Mouse (Mus musculus): ENCODE data around the gene Olfr782.
"Not testable (repeated sequence)": the region's sequence is repeated elsewhere in the genome, so short reads cannot be mapped to it uniquely, and the experiment has no call there.

Gene Olfr782

DNA sequence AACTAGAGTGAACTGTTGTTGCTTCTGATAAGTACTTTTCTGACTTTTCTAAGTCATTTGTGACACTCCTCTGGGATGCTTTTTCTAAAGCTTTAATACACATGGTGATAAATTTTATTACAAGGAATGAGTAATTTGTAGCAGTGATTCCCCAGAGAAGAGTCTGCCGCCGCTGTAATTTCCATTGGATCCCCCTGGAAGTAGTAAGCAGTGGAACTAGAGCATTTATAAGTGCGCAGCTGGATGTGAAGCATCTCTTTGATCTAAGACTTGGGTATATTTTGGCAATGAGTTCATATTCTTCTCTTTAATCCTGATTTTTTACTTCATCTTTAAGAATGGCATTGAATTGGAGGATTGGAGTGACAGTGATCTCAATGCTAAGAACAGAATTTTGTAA is at the start of gene Olfr782:
Gene Olfr782, plus strand, starts transcription at position 301 of the 400 bp plus-strand sequence.
- DNase-seq (ENCODE audit: low read depth, low spot score), result no peak

DNA sequence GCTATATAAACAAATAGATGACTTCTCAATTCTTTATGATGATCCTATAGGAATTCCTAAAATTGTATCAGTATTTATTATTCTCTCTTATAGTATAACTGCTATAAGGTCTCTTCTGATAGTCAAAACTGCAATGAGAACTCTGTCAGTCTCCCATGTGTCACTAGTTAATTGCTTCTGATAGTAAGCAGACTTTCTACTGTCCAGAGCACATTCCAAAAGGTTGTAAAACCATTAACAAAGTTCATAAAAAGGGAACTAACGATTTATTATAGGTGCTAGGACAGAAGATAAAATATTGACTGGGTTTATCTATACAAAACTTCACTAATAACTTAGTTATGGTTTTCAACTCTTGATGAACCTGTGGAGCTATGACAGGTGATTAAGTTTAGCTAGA is 35.7 kb upstream of the Olfr782 start:
- not testable (repeated sequence) for DNase-seq (ENCODE audit: low read depth, low spot score)

DNA sequence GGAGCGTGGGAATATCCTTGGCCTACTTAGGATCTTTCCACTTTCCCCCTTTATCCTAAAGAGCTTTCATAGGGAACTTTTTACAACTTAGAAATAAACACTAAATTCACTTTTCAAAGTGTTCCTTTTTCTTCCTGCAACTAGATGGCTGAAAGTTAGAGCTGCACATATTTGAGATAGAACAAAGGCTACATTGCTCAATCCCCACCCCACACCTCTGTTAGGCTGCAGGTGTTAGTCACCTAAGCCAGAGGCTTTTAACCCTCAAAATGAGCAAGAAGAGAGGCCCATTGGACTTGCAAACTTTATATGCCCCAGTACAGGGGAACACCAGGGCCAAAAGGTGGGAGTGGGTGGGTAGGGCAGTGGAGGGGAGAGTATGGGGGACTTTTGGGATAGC is 35.1 kb upstream of the Olfr782 start:
- not testable (repeated sequence) for DNase-seq (ENCODE audit: low read depth, low spot score)

DNA sequence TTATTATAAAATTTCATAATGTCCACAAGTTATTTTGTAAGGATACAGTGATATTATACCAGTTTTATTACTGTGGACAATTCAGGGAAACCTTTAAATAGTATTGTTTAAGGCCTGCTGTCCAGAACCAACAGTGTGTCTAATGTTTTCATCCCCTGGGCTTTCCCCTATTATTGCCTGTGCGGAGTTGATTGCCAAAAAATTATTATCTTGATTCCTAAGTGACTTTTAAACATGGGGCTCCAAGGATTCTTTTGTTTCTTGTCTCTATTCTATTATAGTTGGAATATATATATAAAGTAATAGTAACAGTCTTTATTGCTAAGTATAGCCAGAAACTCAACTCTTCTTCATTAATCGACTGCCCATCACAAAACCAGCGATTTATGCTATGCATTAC is 30.8 kb upstream of the Olfr782 start, which contains the start of gene Olfr780:
Gene Olfr780, plus strand, starts transcription at position 301 of the 400 bp plus-strand sequence.
- no peak for DNase-seq (ENCODE audit: low read depth, low spot score)

DNA sequence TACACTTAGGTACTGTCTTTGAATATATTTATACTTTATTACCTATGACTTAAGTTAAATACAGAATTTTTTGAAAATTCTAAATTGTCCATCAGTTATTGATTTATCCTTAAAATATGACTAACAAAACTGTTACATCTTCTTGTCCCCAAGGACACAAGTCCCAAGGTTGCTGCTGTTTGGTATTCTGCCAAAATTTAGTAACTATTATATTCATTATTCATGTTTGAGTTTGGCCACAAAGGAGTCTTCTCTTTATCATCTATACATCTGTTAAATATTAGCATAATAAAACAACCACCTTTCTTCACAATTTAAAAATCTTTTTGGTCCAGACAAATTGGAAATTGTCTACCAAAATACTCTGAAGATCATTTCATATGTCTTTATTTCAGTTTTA is 20.1 kb upstream of the Olfr782 start, which contains the start of gene Olfr781:
Gene Olfr781, plus strand, starts transcription at position 301 of the 400 bp plus-strand sequence.
- no peak for DNase-seq (ENCODE audit: low read depth, low spot score)

DNA sequence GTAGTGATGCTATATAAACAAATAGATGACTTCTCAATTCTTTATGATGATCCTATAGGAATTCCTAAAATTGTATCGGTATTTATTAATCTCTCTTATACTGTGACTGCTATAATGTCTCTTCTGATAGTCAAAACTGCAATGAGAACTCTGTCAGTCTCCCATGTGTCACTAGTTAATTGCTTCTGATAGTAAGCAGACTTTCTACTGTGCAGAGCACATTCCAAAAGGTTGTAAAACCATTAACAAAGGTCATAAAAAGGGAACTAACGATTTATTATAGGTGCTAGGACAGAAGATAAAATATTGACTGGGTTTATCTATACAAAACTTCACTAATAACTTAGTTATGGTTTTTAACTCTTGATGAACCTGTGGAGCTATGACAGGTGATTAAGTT is 3.8 kb downstream of the Olfr782 start:
- not testable (repeated sequence) for DNase-seq (ENCODE audit: low read depth, low spot score)

DNA sequence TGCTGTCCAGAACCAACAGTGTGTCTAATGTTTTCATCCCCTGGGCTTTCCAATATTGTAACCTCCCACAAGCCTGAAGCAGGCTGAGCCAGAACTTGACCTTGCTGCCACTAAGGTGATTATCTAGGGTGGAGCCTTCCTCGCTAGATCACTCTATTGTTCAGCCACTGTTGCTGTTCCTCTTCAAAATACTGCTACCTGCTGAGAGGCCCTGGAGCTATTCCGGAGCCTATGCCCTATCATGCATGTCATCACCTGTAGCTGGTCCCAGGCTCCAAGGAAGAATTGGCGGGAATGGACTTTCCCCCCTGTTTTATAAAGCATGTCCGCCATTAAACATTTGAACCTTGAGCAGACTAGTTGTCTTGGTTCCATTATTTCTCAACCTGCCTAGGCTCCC is 7.8 kb downstream of the Olfr782 start:
- DNase-seq (ENCODE audit: low read depth, low spot score), result not testable (repeated sequence)

DNA sequence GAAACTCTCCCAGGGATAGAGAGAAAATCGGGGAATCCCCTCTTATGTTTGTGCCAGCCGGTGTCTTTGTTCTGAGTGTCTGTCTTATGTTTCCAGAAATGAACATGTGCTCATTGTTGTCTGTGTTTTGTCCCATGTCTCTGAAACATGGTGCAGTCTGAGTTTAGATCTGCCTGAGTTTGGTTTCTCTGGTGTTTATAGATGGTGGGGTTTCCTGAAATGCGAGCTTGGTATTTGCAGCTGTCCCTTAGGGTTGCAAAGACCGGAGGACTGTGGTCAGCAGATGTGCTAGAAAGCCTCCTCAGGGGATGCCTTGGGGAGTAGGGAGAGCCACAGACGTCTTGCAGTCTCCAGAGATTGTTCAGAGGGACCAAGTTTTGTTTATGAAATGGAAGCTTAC is 8.7 kb downstream of the Olfr782 start:
- DNase-seq (ENCODE audit: low read depth, low spot score), result no peak

DNA sequence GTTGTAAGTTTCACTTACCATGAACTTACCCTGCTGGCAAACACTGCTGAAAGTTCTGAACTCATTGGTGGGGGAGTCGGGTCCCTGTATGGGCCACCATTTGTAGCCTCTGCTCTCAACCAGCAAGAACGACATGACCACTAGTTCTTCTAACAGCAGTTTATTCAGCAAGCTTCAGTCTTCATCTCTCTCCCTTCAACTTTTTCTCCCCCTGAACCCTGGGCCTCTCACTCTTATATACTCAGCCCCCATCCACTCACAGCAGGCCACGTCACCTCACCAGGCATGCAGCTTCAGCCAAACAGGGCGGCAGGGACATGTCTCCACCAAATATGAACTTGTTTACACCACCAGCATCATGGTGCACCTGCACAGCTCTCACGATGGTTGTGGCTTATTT is 25.4 kb downstream of the Olfr782 start:
- DNase-seq (ENCODE audit: low read depth, low spot score), result not testable (repeated sequence)

DNA sequence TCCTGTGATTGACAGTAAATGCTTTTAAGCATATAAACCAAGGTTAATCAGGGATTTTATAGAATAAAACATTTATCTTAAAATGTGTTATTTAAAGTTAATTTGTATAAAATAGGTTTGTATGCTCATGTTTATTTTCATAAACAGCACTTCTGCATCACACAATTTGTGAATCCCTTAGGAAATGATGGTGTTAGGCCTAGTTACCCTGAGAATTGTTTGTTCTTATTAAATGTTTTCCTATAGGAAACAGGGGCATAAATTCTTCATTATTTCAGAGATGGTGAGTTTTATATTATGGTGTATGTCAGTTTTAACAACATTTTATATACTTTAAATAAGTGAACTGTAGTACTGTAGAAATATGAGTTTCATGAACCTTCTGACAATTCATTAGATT is 35.1 kb downstream of the Olfr782 start, which contains the start of gene Olfr784:
Gene Olfr784, plus strand, starts transcription at position 301 of the 400 bp plus-strand sequence.
- DNase-seq (ENCODE audit: low read depth, low spot score), result no peak

DNA sequence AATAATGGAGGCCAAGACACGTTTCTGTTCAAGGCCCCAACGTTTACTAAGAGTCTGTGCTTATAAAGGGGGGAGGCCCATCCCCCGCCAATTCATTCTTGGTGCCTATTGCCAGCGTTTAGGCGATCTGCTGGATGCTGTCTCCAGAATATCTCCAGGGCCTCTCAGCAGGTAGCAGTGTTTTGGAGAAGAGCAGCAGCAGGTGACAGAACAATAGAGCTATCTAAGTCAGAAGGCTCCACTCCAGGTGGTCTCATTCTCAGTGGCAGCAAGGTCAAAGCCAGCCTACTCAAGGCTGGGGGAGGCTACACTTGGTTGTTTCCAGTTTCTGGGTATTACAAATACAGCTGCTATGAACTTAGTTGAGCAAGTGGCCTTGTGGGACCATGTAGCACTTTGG is 52.2 kb downstream of the Olfr782 start:
- DNase-seq (ENCODE audit: low read depth, low spot score), result no peak
